Mouse (Mus musculus) liver, embryonic 14.5 days (tissue): ENCODE measurements around the gene Fsd1.

Experiments
- CTCF ChIP-seq: IDR thresholded peaks from 2 replicates; pipeline ENCODE4 v1.5.1; 2016; ENCODE audit warnings: antibody characterized with exemption, low read depth, control low read depth
- EP300 ChIP-seq: IDR thresholded peaks from 2 replicates; pipeline ENCODE4 v1.6.1; 2016; ENCODE audit warnings: antibody characterized with exemption, low read depth

- TF ChIP-seq CTCF (peak; percentile 73), EP300 (no peak)
Observed at GRCm38 (mm10) chr17:56018347-56019131, 32.2 kb downstream of the Fsd1 start.
